Mouse (Mus musculus) embryonic facial prominence, embryonic 10.5 days (tissue): ENCODE measurements at regions not wholly inside any gene's neighbourhood (a gene's known extent, or its start where the extent isn't known, plus 50 kb on each side); places are given as distances from the start of the nearest gene placed in this dataset.

Experiments
- DNase-seq: peaks from one replicate; pipeline ENCODE4 v3.0.0-alpha.2; 2017; ENCODE audit warnings: low spot score
- H3K27ac ChIP-seq: fragments of 300-500 bp; sonication (generic); replicated peaks from 2 replicates; pipeline ENCODE4 v1.5.1; 2016; ENCODE audit warnings: mild to moderate bottlenecking
- H3K27me3 ChIP-seq: fragments of 300-500 bp; sonication (generic); replicated peaks from 2 replicates; pipeline ENCODE4 v1.6.1; 2016; ENCODE audit warnings: low read depth, mild to moderate bottlenecking; ENCODE audit not compliant: poor library complexity, severe bottlenecking
- H3K36me3 ChIP-seq: fragments of 300-500 bp; sonication (generic); replicated peaks from 2 replicates; pipeline ENCODE4 v1.6.1; 2016; ENCODE audit warnings: mild to moderate bottlenecking, moderate library complexity
- H3K4me1 ChIP-seq: fragments of 300-500 bp; sonication (generic); 2 replicates; pipeline ENCODE4 v1.6.1; 2016
- H3K4me3 ChIP-seq: fragments of 300-500 bp; sonication (generic); 2 replicates; pipeline ENCODE4 v1.5.1; 2016; ENCODE audit warnings: mild to moderate bottlenecking, moderate library complexity
- H3K9me3 ChIP-seq: fragments of 300-500 bp; sonication (generic); 2 replicates; pipeline ENCODE4 v1.6.1; 2016; ENCODE audit warnings: mild to moderate bottlenecking
- WGBS: fragments of 180-500 bp; shearing (Covaris S2); methylation state at CpG from one replicate; pipeline ENCODE4 v1.1.7; 2016; 5-methylcytosine and 5-hydroxymethylcytosine counted together

DNA sequence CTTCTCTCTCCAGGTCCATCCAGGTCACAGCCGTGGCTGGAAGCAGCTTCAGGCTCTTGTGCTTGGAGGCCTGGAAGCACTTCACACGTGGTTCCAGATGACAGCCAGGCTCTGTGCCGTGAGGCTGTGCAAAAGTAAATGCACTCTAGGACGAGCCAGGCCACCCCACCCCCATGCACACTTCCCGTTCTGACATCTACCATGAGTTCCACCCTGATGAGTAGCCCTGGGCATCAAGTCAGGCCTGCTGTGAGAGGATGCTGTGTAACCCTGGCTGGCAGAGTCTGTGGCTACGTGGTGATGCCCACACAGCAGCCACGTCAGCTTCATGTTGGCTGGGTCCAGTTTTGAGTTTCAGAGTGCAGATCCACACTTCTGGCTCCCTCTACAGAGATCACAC lies 202.4 kb upstream of the Sulf2 start:
- H3K36me3 ChIP-seq: no peaks in the 10 kb centered on the region
- H3K27me3 ChIP-seq: peaks cover 12% of the 10 kb centered on the region; the same call in 1 of the 2 replicates
- WGBS: 52% methylated on average over 7 of the region's 7 CpGs
- peak overlapping the region; percentile 27; the same call in 1 of the 2 replicates for H3K27ac ChIP-seq
- H3K4me3 ChIP-seq: no peak overlapping the region
- H3K9me3 ChIP-seq: no peaks in the 10 kb centered on the region
- DNase-seq: no peak
- H3K4me1 ChIP-seq: peaks cover 48% of the 10 kb centered on the region

DNA sequence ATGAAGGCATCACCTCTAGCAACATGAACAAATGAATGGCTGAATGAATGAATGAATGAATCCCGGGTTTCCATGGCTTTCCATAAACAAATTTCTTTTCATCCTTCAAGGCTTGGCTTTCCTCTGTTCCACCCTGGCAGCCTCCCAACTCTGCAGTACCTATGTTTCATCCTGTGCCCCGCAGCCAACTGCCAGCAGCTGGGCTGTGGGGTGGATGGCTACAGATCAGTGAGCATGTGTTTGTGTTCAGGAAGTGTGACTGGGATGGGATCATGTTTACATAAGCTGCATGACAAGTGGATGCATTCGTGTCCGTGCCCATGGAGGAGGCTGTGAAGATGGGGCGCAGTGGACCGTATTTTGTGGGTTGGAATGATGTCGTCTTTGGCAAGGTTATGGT lies 200.5 kb upstream of the Sulf2 start:
- no peaks in the 10 kb centered on the region for H3K9me3 ChIP-seq
- peaks cover 46% of the 10 kb centered on the region for H3K4me1 ChIP-seq
- DNase-seq: no peak
- no peaks in the 10 kb centered on the region for H3K36me3 ChIP-seq
- WGBS: 83% methylated on average over 7 of the region's 7 CpGs
- no peak overlapping the region for H3K27ac ChIP-seq
- no peak overlapping the region for H3K4me3 ChIP-seq
- peaks cover 12% of the 10 kb centered on the region; the same call in 1 of the 2 replicates for H3K27me3 ChIP-seq

DNA sequence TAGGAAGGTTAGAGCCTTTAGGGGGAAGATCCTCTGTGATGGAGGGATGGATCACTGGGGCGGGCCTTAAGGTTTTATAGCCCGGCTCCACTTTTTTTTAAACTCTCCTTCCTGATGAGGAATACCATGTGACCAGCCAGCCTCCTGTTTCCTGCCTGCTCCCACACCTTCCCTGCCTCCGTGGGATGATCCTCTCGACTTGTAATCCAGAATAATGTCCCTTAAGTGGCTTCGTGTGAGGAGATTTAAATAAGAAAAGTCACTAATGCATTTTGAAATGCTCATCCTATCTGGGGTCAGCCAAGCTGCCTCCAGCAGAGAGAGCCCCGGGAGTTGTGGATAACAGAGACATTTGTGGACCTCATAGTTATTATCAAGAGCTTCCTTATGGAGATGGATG lies 200.0 kb upstream of the Sulf2 start:
- H3K36me3 ChIP-seq: no peaks in the 10 kb centered on the region
- H3K27ac ChIP-seq: no peak overlapping the region
- 70% methylated on average over 6 of the region's 6 CpGs for WGBS
- no peak for DNase-seq
- peaks cover 46% of the 10 kb centered on the region for H3K4me1 ChIP-seq
- peaks cover 12% of the 10 kb centered on the region; the same call in 1 of the 2 replicates for H3K27me3 ChIP-seq
- no peaks in the 10 kb centered on the region for H3K9me3 ChIP-seq
- H3K4me3 ChIP-seq: no peak overlapping the region

DNA sequence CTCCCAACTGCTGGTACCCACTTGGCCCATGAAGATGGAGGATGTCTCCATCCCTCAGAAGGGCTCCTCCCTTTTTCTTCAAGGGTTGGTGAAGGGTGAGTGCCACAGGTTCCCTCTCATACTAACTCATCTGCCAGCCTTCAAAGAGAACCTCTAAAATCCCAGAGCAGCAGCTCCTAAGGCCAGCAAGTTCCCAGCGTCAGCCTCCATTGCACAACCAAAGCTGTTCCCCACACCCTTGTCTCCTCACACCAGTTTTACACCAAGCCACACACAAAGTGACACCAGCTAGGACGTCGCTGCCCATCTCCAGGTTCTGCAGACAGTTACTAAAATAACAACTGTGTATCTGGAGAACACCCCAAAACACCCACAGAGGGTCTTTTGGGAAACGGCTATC lies 198.9 kb upstream of the Sulf2 start:
- Histone ChIP-seq H3K4me3 (no peak overlapping the region), H3K36me3 (no peaks in the 10 kb centered on the region), H3K4me1 (peaks cover 39% of the 10 kb centered on the region), H3K9me3 (no peaks in the 10 kb centered on the region), H3K27me3 (peaks cover 12% of the 10 kb centered on the region; the same call in 1 of the 2 replicates), H3K27ac (peak overlapping the region; percentile 73)
- 88% methylated on average over 4 of the region's 4 CpGs for WGBS
- no peak for DNase-seq

DNA sequence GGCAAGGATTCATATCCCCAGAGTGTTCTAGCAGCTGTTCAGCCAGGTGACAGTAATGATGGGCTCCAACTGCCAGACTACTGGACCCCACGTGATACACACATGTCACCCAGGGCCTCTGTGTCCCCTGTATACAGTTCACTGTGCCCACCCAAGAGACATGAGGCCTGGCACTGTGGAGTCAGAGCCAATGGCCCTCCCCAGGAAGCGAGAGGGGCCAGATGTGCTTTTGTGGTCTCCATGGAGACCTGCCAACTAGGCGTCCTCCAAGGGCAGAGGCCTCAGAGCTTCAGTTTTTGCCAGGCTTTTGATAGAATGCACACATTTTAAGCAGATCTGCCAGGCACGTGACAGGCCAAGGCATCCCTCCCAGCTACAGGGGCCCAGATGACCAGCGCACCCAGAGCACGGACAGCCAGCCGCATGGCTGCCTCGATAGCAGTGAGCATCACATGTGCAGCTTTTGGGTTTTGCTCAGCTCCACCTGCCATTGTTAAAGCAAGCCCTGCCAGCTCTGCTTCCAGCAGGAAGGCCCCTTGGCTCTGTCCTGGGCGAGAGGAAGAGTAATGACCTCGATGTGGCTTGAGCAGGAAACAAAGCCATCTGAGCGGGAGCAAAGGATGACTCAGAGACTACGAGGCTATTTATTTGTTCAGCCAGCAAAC lies 198.1 kb upstream of the Sulf2 start:
- peaks cover 5% of the 10 kb centered on the region; the same call in 1 of the 2 replicates for H3K27me3 ChIP-seq
- peak overlapping the region; percentile 73 for H3K27ac ChIP-seq
- peaks cover 48% of the 10 kb centered on the region for H3K4me1 ChIP-seq
- 78% methylated on average over 12 of the region's 12 CpGs for WGBS
- DNase-seq: no peak
- H3K36me3 ChIP-seq: no peaks in the 10 kb centered on the region
- H3K9me3 ChIP-seq: no peaks in the 10 kb centered on the region
- no peak overlapping the region for H3K4me3 ChIP-seq

DNA sequence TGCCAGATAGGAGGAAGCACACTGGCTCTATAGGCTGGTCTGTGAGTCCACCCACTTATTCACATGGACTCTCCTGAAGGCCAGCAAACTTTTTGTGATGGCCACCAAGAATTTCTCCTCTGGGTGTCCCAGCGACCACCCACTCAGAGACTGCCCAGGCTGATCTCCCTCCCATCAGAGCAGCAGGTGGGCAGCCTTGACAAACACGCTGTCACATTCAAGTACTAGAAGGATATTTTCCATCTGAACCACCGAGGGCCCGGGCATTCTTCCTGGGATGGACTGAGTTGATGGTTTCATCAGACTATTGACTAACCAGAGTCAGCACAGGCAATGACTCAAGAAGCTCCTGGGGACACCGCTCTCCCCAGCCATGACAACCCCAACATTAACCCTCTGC lies 196.5 kb upstream of the Sulf2 start:
- Histone ChIP-seq H3K4me1 (peaks cover 48% of the 10 kb centered on the region), H3K27ac (peak overlapping the region; percentile 31), H3K36me3 (no peaks in the 10 kb centered on the region), H3K9me3 (no peaks in the 10 kb centered on the region), H3K4me3 (no peak overlapping the region), H3K27me3 (no peaks in the 10 kb centered on the region; the same call in 1 of the 2 replicates)
- WGBS: 88% methylated on average over 5 of the region's 5 CpGs
- DNase-seq: no peak

DNA sequence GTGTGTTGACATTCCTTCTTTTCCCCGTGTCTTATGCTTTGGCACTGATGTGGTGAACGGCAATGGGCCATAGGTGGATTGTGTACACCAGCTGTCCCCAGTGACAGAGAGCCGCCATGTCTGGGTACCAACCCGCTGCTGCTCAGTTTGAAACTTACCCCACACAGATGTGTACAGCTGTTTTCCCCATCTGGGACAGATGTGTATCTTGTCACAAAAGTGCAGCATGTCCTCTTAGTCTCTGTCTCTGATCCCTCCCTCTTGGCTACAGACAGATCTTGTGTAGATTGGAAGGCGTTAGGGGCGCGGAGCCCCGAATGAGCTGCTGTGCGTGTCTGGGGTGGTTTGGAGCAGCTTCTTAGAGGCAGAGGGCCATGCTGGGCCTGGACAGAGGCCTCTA lies 196.1 kb upstream of the Sulf2 start:
- WGBS: 90% methylated on average over 9 of the region's 9 CpGs
- no peak for DNase-seq
- H3K4me1 ChIP-seq: peaks cover 52% of the 10 kb centered on the region
- no peaks in the 10 kb centered on the region for H3K36me3 ChIP-seq
- no peaks in the 10 kb centered on the region for H3K9me3 ChIP-seq
- no peaks in the 10 kb centered on the region; the same call in none of the 2 replicates for H3K27me3 ChIP-seq
- peak overlapping the region; percentile 31 for H3K27ac ChIP-seq
- H3K4me3 ChIP-seq: no peak overlapping the region

DNA sequence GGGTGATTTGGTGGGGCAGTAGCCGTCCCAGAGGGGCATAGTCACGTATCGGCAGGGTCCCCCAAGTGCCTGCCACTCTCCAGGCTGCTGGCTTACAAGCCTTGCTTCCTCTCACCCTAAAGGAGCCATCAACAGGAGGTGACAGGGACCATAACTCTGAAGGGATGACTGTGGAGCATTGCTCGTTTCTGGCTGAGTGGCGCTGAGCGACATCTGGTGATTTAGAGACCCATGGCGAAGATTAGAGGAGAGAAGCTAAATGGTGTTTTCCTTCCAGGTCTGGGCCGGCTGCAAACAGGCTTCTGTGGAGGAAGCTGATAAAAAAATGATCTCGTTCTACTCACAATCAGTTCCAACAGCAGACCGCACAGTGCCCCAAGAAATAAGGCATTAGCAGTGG lies 193.2 kb upstream of the Sulf2 start:
- H3K27ac ChIP-seq: peak overlapping the region; percentile 65; the same call in 1 of the 2 replicates
- 70% methylated on average over 10 of the region's 10 CpGs for WGBS
- peaks cover 65% of the 10 kb centered on the region for H3K4me1 ChIP-seq
- H3K27me3 ChIP-seq: no peaks in the 10 kb centered on the region; the same call in none of the 2 replicates
- H3K4me3 ChIP-seq: no peak overlapping the region
- no peaks in the 10 kb centered on the region for H3K36me3 ChIP-seq
- no peaks in the 10 kb centered on the region for H3K9me3 ChIP-seq
- DNase-seq: no peak

DNA sequence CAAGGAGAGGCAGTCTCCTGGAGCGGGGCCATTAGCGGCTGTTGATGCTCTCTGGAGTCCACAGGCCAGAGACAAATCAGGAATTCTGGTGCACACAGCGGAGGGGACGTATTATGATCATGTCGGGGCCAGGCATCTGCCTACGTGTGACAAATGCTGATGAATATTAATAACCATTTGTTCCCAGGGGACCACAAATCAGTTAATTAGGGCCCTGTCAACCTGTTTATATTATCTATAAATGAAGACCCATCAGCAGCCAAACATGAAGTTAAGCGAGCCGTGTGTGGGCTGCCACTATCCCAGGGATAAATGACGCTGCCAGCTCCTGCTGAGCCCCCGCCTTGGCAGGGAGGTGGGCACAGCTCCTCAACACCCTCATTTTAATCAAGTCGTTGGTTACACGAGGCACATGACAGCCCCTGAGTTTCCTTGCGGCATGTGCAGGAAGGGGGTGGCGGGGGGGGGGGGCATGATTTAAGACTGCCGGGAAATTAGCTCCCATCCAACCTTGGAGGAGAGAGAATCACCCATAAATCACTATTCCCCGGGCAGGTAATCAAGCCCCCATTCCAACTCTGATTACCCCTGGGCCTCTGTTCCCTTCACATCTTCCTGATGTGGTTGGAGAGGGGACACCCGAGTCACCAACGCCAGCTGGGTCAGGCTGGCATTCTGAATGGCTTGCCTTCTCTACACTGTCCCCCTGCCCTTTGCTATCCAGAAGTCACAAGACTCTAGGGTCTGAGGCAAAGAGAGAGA lies 191.1 kb upstream of the Sulf2 start:
- DNase-seq: no peak
- WGBS: 79% methylated on average over 18 of the region's 18 CpGs
- Histone ChIP-seq H3K4me3 (no peak overlapping the region), H3K27me3 (no peaks in the 10 kb centered on the region; the same call in none of the 2 replicates), H3K4me1 (peaks cover 70% of the 10 kb centered on the region), H3K27ac (peak overlapping the region; percentile 54; the same call in 1 of the 2 replicates), H3K36me3 (no peaks in the 10 kb centered on the region), H3K9me3 (no peaks in the 10 kb centered on the region)

DNA sequence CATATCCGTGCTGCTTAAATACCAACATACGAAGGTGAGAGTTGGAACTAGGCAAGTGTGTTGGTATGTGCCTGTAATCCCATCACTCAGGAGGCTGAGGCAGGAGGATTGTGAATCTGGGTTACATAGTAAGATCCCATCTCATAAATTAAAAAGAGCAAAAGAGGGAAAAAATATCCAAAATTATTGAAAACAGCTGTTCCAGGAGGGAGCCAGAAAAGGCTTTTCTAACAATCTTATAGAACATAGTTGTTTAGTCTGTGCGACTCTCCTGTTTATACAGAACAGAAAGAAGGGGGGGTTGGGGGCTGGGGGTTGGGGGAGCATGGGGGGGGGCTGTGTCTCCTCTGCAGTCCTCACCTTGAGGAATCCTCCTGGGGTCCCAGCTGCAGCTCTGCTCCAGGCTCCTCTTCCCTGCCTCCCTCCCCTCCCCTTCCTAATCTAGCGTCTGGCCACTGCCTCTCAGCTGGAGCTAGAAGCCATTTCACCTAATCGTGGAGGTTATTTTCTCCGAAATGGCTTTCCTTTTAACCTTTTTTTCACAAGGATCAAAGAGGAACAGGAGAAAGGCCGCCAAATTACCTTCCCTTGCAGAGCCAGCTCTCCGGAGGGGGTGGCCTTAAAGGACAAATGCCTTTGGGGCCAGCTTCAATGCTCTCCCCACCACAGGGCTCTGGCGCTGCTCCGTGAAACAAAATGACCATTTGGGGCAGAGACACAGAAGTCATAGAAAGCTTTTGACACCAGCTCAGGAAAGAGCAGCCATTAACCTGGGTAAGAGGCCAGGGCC lies 188.3 kb upstream of the Sulf2 start:
- H3K9me3 ChIP-seq: no peaks in the 10 kb centered on the region
- H3K4me1 ChIP-seq: peaks cover 69% of the 10 kb centered on the region
- 20% methylated on average over 10 of the region's 10 CpGs for WGBS
- H3K36me3 ChIP-seq: no peaks in the 10 kb centered on the region
- H3K4me3 ChIP-seq: peak overlapping the region; percentile 18; the same call in 1 of the 2 replicates
- peak; percentile 54 for DNase-seq
- no peaks in the 10 kb centered on the region; the same call in 1 of the 2 replicates for H3K27me3 ChIP-seq
- peak overlapping the region; percentile 77 for H3K27ac ChIP-seq

DNA sequence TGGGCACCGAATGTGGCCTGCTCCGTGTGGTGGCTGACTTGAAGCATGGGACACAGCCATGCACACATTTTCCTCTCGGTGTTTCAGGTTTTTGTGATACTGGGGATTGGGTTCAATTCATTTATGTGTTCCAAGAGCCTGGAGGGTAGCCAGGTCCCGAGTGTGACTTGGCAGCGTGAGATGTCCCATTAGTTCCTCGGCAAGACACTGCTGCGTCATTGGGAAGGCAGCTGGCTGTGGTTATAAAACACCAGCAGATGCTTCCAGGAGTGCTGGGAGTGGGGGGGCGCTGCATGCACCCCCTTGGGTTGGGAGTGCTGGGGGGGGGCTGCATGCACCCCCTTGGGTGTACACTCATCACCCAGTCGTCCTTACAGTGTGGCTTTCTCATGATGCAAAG lies 186.9 kb upstream of the Sulf2 start:
- WGBS: 86% methylated on average over 9 of the region's 9 CpGs
- H3K27ac ChIP-seq: peak overlapping the region; percentile 52; the same call in 1 of the 2 replicates
- no peak for DNase-seq
- H3K27me3 ChIP-seq: no peaks in the 10 kb centered on the region; the same call in 1 of the 2 replicates
- no peaks in the 10 kb centered on the region for H3K36me3 ChIP-seq
- no peak overlapping the region for H3K4me3 ChIP-seq
- H3K4me1 ChIP-seq: peaks cover 70% of the 10 kb centered on the region
- H3K9me3 ChIP-seq: no peaks in the 10 kb centered on the region

DNA sequence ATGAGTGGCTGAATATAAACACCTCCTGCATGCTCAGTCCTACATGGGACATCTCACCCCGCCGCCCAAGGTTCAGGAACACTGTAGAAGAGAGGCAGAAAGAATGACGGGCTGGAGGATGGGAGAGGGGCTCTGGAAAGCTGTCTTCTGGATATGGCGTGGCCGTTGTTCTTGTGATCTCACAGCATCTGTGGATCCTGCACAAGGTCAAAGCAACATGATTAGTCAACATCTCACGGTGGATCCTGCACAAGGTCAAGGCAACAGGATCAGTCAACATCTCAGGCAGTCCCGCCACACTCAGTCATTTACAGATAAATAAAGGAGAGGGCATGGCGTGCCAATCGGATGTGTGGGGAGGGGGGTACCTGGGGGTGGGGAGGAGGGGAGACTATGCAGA lies 184.7 kb upstream of the Sulf2 start:
- 93% methylated on average over 9 of the region's 9 CpGs for WGBS
- Histone ChIP-seq H3K9me3 (no peaks in the 10 kb centered on the region), H3K4me3 (no peak overlapping the region), H3K36me3 (no peaks in the 10 kb centered on the region), H3K4me1 (peaks cover 72% of the 10 kb centered on the region), H3K27me3 (no peaks in the 10 kb centered on the region; the same call in 1 of the 2 replicates), H3K27ac (peak overlapping the region; percentile 44; the same call in 1 of the 2 replicates)
- no peak for DNase-seq
